Mouse (Mus musculus) myocyte (in vitro differentiated cells): ENCODE results near the gene Gm29564. TPM values are rescaled to one million over a fixed set of nuclear protein-coding genes. Genes with fewer than 3 reads are reported as not detected.
"Not testable (repeated sequence)": the region's sequence is repeated elsewhere in the genome, so short reads cannot be mapped to it uniquely, and the experiment has no call there.

Experiments
- H3K27me3 ChIP-seq: one replicate; pipeline ENCODE4 v1.6.1; 2011; ENCODE audit not compliant: control insufficient read depth, insufficient read depth, insufficient read length
- H3K36me3 ChIP-seq: one replicate; pipeline ENCODE4 v1.6.1; 2011; ENCODE audit not compliant: control insufficient read depth, insufficient read depth
- H3K4me2 ChIP-seq: one replicate; pipeline ENCODE4 v1.6.1; 2011; ENCODE audit warnings: low read depth, control low read depth
- H3K4me3 ChIP-seq: one replicate; pipeline ENCODE4 v1.5.1; 2011; ENCODE audit warnings: mild to moderate bottlenecking, control low read depth, moderate library complexity
- H3K79me2 ChIP-seq: one replicate; pipeline ENCODE4 v1.6.1; 2011; ENCODE audit not compliant: control insufficient read depth, insufficient read depth
- H3ac ChIP-seq: one replicate; pipeline ENCODE4 v1.6.1; 2011; ENCODE audit not compliant: control insufficient read depth, insufficient read length
- polyA plus RNA-seq: library from polyadenylated mRNA; unstranded; fragments of >200 nt; fragmentation: generic; extraction: Trizol; gene quantifications from one replicate; pipeline ENCODE4 v1.2.1, GENCODE M21; 2012; ENCODE audit warnings: missing spikeins

Gm29564 gene
- polyA plus RNA-seq: not detected

DNA sequence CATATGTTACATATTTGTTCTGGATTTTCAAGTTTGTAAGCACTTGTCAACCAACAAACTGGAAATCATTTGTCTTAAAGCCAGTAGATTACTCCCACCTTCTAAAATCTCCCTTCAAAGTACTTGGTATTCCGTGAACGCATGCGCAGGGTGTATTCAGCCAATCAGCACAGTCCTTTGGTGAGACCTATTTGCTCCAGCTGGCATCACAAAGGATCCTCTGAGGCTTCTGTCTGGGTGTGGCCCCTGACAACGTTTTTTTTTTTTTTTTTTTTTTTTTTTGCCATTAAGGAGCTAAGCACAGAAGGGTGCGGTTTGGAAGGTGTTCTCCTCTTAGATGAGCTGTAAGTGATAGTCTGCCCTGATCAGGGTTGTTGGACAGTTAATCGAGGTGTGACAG, at the start of gene Gm29564:
TSS of gene Gm29564 (plus strand) at position 301 of the 400 bp plus-strand sequence.
- H3K79me2 ChIP-seq, H3K27me3 ChIP-seq, H3ac ChIP-seq, H3K36me3 ChIP-seq, H3K4me2 ChIP-seq, H3K4me3 ChIP-seq: not testable (repeated sequence)

Other genes with a start within 250 kb of the Gm29564 start
- not detected for gene Gm20867, start 249.8 kb upstream of the Gm29564 start, polyA plus RNA-seq